Mouse (Mus musculus) urinary bladder, postnatal 10 days (tissue): ENCODE measurements around the gene Gm11634.
"Not testable (repeated sequence)": the region's sequence is repeated elsewhere in the genome, so short reads cannot be mapped to it uniquely, and the experiment has no call there.

Source experiments
- DNase-seq: peaks from one replicate; pipeline ENCODE4 v3.0.0; 2022; ENCODE audit warnings: low spot score

The Gm11634 gene

GRCm38 (mm10) chr11:101599156-101599555 is at the start of gene Gm11634:
Gm11634 (minus strand) TSS chr11:101599256.
- no peak for DNase-seq

DNA sequence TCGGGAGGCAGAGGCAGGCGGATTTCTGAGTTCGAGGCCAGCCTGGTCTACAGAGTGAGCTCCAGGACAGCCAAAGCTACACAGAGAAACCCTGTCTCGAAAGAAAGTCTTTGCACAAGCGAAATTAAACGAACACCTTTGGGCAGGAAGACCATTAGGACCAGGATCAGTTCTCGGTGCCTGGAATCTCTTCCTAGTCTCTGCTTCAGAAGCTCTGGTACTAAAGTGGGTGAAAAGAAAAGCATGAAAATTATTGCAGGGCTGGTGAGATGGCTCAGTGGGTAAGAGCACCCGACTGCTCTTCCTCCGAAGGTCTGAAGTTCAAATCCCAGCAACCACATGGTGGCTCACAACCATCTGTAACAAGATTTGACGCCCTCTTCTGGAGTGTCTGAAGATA is 48.0 kb upstream of the Gm11634 start:
- not testable (repeated sequence) for DNase-seq

- not testable (repeated sequence) for DNase-seq
These were observed 47.3 kb upstream of the Gm11634 start for GRCm38 (mm10) chr11:101646283-101646794.

GRCm38 (mm10) chr11:101645411-101646282 is 46.6 kb upstream of the Gm11634 start:
- DNase-seq, result not testable (repeated sequence)

- not testable (repeated sequence) for DNase-seq
These were observed 46.0 kb upstream of the Gm11634 start for GRCm38 (mm10) chr11:101645043-101645410.

DNA sequence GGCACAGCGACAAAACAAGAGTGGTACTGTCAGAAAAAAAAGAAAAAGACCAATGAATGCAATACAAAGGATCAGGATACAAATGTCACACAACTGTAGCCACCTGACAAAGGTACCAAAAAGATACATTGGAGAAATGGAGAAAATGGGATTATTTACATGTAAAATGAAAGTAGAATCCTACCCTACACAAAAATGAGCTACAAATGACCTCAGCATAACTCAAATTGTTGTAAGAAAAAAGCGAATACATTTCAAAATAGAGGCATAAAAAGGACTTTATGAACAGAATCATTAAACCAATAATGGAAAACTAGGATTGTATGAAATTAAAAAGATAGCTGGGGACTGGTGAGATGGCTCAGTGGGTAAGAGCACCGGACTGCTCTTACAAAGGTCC is 45.5 kb upstream of the Gm11634 start:
- no peak for DNase-seq

GRCm38 (mm10) chr11:101642931-101643330 is 43.9 kb upstream of the Gm11634 start:
- DNase-seq, result no peak

DNA sequence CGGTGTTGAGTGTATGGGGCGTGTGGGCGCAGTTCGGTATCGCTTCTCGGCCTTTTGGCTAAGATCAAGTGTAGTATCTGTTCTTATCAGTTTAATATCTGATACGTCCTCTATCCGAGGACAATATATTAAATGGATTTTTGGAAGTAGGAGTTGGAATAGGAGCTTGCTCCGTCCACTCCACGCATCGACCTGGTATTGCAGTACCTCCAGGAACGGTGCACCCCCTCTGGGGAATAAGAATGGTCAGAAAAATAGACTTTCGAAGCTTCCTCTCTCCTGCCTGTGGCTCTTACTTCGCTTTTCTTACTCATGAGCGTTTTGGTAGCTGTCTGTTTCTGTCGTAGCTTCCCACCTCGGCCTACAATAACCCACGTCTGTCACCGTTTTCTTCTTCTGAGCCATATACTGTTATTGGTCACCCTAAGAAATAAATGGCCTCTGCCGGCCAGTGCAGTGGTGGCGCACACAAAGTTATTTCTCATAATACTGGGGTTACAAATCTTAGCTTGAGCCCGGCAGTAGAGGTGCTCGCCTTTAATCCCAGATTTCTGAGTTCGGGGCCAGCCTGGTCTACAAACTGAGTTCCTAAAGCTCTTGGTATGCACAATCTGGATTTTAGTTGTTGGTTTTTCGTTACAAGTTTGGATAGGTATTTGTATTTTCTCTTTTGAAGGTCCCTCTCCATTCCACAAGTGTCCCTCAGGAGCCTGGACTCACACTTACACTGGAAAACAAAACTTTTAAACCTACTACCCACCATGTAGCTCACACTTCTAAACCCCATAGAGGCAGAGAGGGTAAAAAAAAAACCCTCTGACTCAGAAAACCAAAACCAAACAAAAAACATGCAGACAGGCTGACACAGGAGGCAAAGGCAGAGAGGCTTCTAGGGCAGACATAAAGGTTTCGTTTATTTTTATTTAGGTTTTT is 42.9 kb upstream of the Gm11634 start:
- not testable (repeated sequence) for DNase-seq

GRCm38 (mm10) chr11:101640857-101641709 is 42.0 kb upstream of the Gm11634 start:
- peak; percentile 41 for DNase-seq

- no peak for DNase-seq
These were observed 40.7 kb upstream of the Gm11634 start for GRCm38 (mm10) chr11:101639761-101640160.

- DNase-seq, result no peak
These were observed 36.6 kb upstream of the Gm11634 start for GRCm38 (mm10) chr11:101635660-101636059.

- DNase-seq, result not testable (repeated sequence)
These were observed 29.8 kb upstream of the Gm11634 start for GRCm38 (mm10) chr11:101628733-101629417.

GRCm38 (mm10) chr11:101627857-101628559 is 29.0 kb upstream of the Gm11634 start:
- DNase-seq, result peak; percentile 70

- DNase-seq, result peak; percentile 34
These were observed 28.2 kb upstream of the Gm11634 start, which contains the start of gene Rdm1 for GRCm38 (mm10) chr11:101626995-101627856. Rdm1 (plus strand) TSS chr11:101627195.

DNA sequence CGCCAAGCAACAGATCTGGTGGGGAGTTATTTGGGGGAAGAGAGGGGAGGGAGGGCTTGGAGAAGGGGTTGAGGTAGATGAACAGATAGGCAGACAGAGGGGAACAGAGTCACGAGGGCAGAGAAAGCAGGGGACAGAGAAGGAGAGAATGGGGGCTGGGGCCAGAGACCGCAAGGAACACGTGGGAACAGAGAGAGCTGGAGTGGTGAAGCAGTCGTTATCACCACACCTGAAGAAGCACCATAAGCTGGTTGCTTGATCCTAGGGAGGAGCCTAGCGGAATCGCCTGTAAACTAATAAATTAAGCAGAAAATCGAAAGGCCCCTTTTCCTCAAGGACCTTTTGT is 27.6 kb upstream of the Gm11634 start:
- DNase-seq, result no peak

- not testable (repeated sequence) for DNase-seq
These were observed 21.1 kb upstream of the Gm11634 start for GRCm38 (mm10) chr11:101620022-101620655.

- no peak for DNase-seq
These were observed 19.5 kb upstream of the Gm11634 start for GRCm38 (mm10) chr11:101618596-101618995.

DNA sequence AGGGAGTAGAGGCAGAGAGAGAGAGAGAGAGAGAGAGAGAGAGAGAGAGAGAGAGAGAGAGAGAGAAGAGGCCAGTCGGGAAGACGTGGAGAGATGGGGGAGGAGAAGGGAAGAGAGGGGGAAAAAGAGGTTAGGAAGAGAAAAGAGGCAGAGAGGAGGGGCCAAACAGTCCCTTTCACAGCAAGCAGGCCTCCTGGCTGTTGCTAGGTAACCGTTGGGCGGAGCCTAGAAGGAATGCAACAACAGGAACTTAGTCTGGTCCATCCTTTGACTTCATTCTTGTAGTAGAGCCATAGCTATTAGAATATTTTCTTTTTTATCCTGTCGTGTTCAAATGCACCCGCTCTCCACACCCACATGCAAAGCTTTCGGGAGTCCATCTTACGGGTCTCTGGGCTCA is 18.8 kb upstream of the Gm11634 start:
- DNase-seq, result no peak
